Mouse (Mus musculus): ENCODE results near the gene Foxred2.

- TF ChIP-seq CTCF (IDR thresholded peaks at IDR 0.05; ENCODE audit: extremely low read depth, insufficient read depth, low read length), result peak; percentile 4; the same call in 1 of the 2 replicates
- no peak for TF ChIP-seq POLR2A (IDR thresholded peaks at IDR 0.05; ENCODE audit: extremely low read depth, insufficient read depth, low read length)
Measured at GRCm38 (mm10) chr15:77920511-77921462, 35.7 kb downstream of the Foxred2 start.
